8 mouse cellular contexts compared by ENCODE assay signal in the genomic region with DNA sequence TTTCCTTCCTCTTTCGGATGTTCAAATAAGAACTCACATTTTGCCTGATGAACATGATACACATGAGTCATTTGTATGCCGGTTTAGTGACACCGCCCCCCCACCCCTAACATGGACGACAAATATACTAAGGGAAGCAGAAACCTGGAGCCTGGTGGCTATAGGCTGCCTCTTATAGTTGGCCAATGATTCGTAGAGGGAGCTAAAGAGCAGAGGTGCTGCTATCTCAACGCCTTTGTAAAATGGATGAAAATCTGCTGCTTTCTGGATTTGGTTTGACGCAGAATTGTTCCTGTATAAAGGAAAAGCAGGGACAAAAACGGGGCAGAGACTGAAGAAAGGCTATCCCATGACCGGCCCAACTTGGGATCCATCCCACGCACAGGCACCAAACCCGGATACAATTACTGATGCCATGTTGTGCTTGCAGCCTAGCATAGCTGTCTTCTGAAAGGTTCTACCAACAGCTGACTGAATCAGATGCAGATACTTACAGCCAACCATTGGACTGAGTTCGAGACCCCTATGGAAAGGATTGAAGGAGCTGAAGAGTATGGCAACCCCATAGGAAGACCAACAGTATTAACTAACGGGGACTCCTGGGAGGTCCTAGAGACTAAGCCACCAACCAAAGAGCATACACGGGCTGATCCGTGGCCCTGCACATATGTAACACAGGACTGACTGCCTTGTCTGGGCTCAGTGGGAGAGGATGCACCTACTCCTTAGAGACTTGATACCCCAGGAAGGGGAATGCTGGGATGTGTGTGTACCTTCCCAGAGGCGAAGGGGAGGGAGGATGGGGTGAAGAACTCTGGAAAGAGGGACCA. TPM values are rescaled to one million over a fixed set of nuclear protein-coding genes. Genes with fewer than 3 reads are reported as not detected.
A peak's percentile ranks its signal among the peaks of the same experiment; 100 is the strongest.
DNase-seq lines count a peak whose midpoint lies in the region; ATAC-seq lines count a peak whose summit lies in the region.

No protein-coding gene starts in this region.

- no peaks in the 10 kb centered on the region for H3K36me3 ChIP-seq in embryonic facial prominence, embryonic 14.5 days (ENCODE audit: control insufficient read depth, insufficient read depth, low read length)
- H3K36me3 ChIP-seq in hindbrain, embryonic 12.5 days, result no peaks in the 10 kb centered on the region
- no peaks in the 10 kb centered on the region for H3K36me3 ChIP-seq in liver, embryonic 11.5 days (ENCODE audit: control insufficient read depth, insufficient read depth, low read length)
- H3K36me3 ChIP-seq in midbrain, embryonic 16.5 days (ENCODE audit: control insufficient read depth, insufficient read depth, low read length), result no peaks in the 10 kb centered on the region

- peak overlapping the region; percentile 67 for H3K4me3 ChIP-seq in embryonic facial prominence, embryonic 14.5 days (ENCODE audit: low read depth, low read length)
- H3K4me3 ChIP-seq in hindbrain, embryonic 12.5 days, result peak overlapping the region; percentile 58
- H3K4me3 ChIP-seq in liver, embryonic 11.5 days (ENCODE audit: low read depth, low read length), result peak overlapping the region; percentile 69
- peak overlapping the region; percentile 75 for H3K4me3 ChIP-seq in midbrain, embryonic 16.5 days (ENCODE audit: low read depth, low read length)

- peak overlapping the region; percentile 81 for H3K4me2 ChIP-seq in embryonic facial prominence, embryonic 14.5 days (ENCODE audit: low read depth, low read length)
- peak overlapping the region; percentile 62 for H3K4me2 ChIP-seq in hindbrain, embryonic 12.5 days (replicated peaks)
- H3K4me2 ChIP-seq in liver, embryonic 11.5 days, result peak overlapping the region; percentile 69
- peak overlapping the region; percentile 59 for H3K4me2 ChIP-seq in midbrain, embryonic 16.5 days (ENCODE audit: low read length)

- H3K9ac ChIP-seq in embryonic facial prominence, embryonic 14.5 days (ENCODE audit: low read depth, low read length), result peak overlapping the region; percentile 77
- 0 out of 2 replicates have a peak overlapping the region, but pooled peaks have one; percentile 63 for H3K9ac ChIP-seq in hindbrain, embryonic 12.5 days
- H3K9ac ChIP-seq in liver, embryonic 11.5 days (ENCODE audit: low read depth, low read length), result peak overlapping the region; percentile 80
- peak overlapping the region; percentile 47 for H3K9ac ChIP-seq in midbrain, embryonic 16.5 days (ENCODE audit: low read depth, low read length)

- peak overlapping the region; percentile 100 for H3K27ac ChIP-seq in embryonic facial prominence, embryonic 14.5 days (replicated peaks; ENCODE audit: low read depth, low read length)
- H3K27ac ChIP-seq in hindbrain, embryonic 12.5 days, result peak overlapping the region; percentile 98
- H3K27ac ChIP-seq in liver, embryonic 11.5 days (ENCODE audit: low read depth, low read length), result peak overlapping the region; percentile 100
- H3K27ac ChIP-seq in midbrain, embryonic 16.5 days (ENCODE audit: low read length), result peak overlapping the region; percentile 97

- ATAC-seq in embryonic facial prominence, embryonic 14.5 days (ENCODE audit: low read depth), result peak; percentile 38
- peak; percentile 35; the same call in 1 of the 2 replicates for ATAC-seq in hindbrain, embryonic 12.5 days (ENCODE audit: low FRiP score)
- ATAC-seq in liver, embryonic 11.5 days (replicated peaks; ENCODE audit: low FRiP score), result peak; percentile 56
- peak; percentile 19; the same call in 1 of the 2 replicates for ATAC-seq in midbrain, embryonic 16.5 days

- 24% methylated on average over 16 of the region's 16 CpGs for WGBS in embryonic facial prominence, embryonic 14.5 days
- WGBS in hindbrain, embryonic 12.5 days, result 26% methylated on average over 16 of the region's 16 CpGs
- 28% methylated on average over 16 of the region's 16 CpGs for WGBS in liver, embryonic 11.5 days
- 22% methylated on average over 16 of the region's 16 CpGs for WGBS in midbrain, embryonic 16.5 days

- no peaks in the 10 kb centered on the region for H3K27me3 ChIP-seq in embryonic facial prominence, embryonic 14.5 days (replicated peaks; ENCODE audit: control insufficient read depth, insufficient read depth, low read length)
- no peaks in the 10 kb centered on the region for H3K27me3 ChIP-seq in hindbrain, embryonic 12.5 days
- H3K27me3 ChIP-seq in liver, embryonic 11.5 days (replicated peaks; ENCODE audit: control insufficient read depth, insufficient read depth, low read length), result no peaks in the 10 kb centered on the region
- H3K27me3 ChIP-seq in midbrain, embryonic 16.5 days (ENCODE audit: control insufficient read depth, insufficient read depth, low read depth, low read length), result no peaks in the 10 kb centered on the region

- H3K4me1 ChIP-seq in embryonic facial prominence, embryonic 14.5 days (ENCODE audit: control insufficient read depth, insufficient read depth, low read length), result 0 out of 2 replicates have a peak, but pooled peaks cover 4% of the 10 kb centered on the region
- H3K4me1 ChIP-seq in hindbrain, embryonic 12.5 days, result peaks cover 3% of the 10 kb centered on the region; the same call in 1 of the 2 replicates
- peaks cover 6% of the 10 kb centered on the region; the same call in 1 of the 2 replicates for H3K4me1 ChIP-seq in liver, embryonic 11.5 days (replicated peaks; ENCODE audit: control insufficient read depth, insufficient read depth, low read length)
- H3K4me1 ChIP-seq in midbrain, embryonic 16.5 days (ENCODE audit: control insufficient read depth, insufficient read depth, low read length), result peaks cover 8% of the 10 kb centered on the region

- DNase-seq in adrenal gland, adult (ENCODE audit: inconsistent age in 2 of 2, low spot score in 1 of 2), result peak; percentile 47 to 82
- DNase-seq in adrenal gland, adult 18-20 months (ENCODE audit: low spot score in 2 of 2), result no peak
- DNase-seq in T-cell, adult 2 months (ENCODE audit: low spot score), result peak; percentile 78
- DNase-seq in embryonic facial prominence, embryonic 14.5 days (ENCODE audit: low spot score), result peak; percentile 89
- no peak for DNase-seq in liver, embryonic 11.5 days (ENCODE audit: low spot score)
- DNase-seq in thymus, postnatal 0 days (ENCODE audit: low spot score), result peak; percentile 80

- H3K9me3 ChIP-seq in embryonic facial prominence, embryonic 14.5 days (ENCODE audit: control insufficient read depth, low read length), result no peaks in the 10 kb centered on the region
- H3K9me3 ChIP-seq in hindbrain, embryonic 12.5 days (replicated peaks), result no peaks in the 10 kb centered on the region
- no peaks in the 10 kb centered on the region for H3K9me3 ChIP-seq in liver, embryonic 11.5 days (ENCODE audit: control insufficient read depth, low read length)
- H3K9me3 ChIP-seq in midbrain, embryonic 16.5 days (replicated peaks; ENCODE audit: control insufficient read depth, low read length, poor library complexity, severe bottlenecking), result no peaks in the 10 kb centered on the region

RNA-seq across cellular contexts. Expression of a gene that starts 7.7 kb away (rescaled TPM):
- total RNA-seq in adrenal gland, adult 18-20 months (2021), result 10 to 100 TPM; 17.1 TPM
- 9.0 and 9.7 TPM in 2 replicates for polyA plus RNA-seq in embryonic facial prominence, embryonic 14.5 days (2014; fragmentation: Nextera tagmentation; extraction: Ambion mirVana)
- 6.1 and 6.9 TPM in 2 replicates for polyA plus RNA-seq in hindbrain, embryonic 12.5 days (2016; fragmentation: Nextera tagmentation; extraction: Ambion mirVana)
- 3.8 and 4.0 TPM in 2 replicates for polyA plus RNA-seq in liver, embryonic 11.5 days (2014; fragmentation: Nextera tagmentation; extraction: Ambion mirVana)
- polyA plus RNA-seq in midbrain, embryonic 16.5 days (2015; fragmentation: Nextera tagmentation; extraction: Ambion mirVana), result 8.4 and 9.4 TPM in 2 replicates
- polyA plus RNA-seq in thymus, postnatal 0 days (2015; fragmentation: Nextera tagmentation; extraction: Ambion mirVana), result 3.0 and 3.2 TPM in 2 replicates

RNA-seq across cellular contexts. Expression of a gene that starts 10.5 kb away (rescaled TPM):
- 10 to 100 TPM in 1 of 2 experiments, 1 to 10 TPM in 1; 8.1 to 10.3 TPM for total RNA-seq in adrenal gland, adult 18-20 months (2021)
- polyA plus RNA-seq in embryonic facial prominence, embryonic 14.5 days (2014; fragmentation: Nextera tagmentation; extraction: Ambion mirVana), result 23.9 and 32.0 TPM in 2 replicates
- polyA plus RNA-seq in hindbrain, embryonic 12.5 days (2016; fragmentation: Nextera tagmentation; extraction: Ambion mirVana), result 24.7 and 25.3 TPM in 2 replicates
- polyA plus RNA-seq in liver, embryonic 11.5 days (2014; fragmentation: Nextera tagmentation; extraction: Ambion mirVana), result 59.4 and 66.8 TPM in 2 replicates
- 44.3 and 52.5 TPM in 2 replicates for polyA plus RNA-seq in midbrain, embryonic 16.5 days (2015; fragmentation: Nextera tagmentation; extraction: Ambion mirVana)
- 12.8 and 13.0 TPM in 2 replicates for polyA plus RNA-seq in thymus, postnatal 0 days (2015; fragmentation: Nextera tagmentation; extraction: Ambion mirVana)

RNA-seq across cellular contexts. Expression of a gene that starts 44.0 kb away (rescaled TPM):
- 1 to 10 TPM; 2.4 to 5.5 TPM for total RNA-seq in adrenal gland, adult 18-20 months (2021)
- polyA plus RNA-seq in embryonic facial prominence, embryonic 14.5 days (2014; fragmentation: Nextera tagmentation; extraction: Ambion mirVana), result 4.8 and 5.1 TPM in 2 replicates
- 2.0 and 2.2 TPM in 2 replicates for polyA plus RNA-seq in hindbrain, embryonic 12.5 days (2016; fragmentation: Nextera tagmentation; extraction: Ambion mirVana)
- 2.7 and 3.5 TPM in 2 replicates for polyA plus RNA-seq in liver, embryonic 11.5 days (2014; fragmentation: Nextera tagmentation; extraction: Ambion mirVana)
- 1.1 and 1.4 TPM in 2 replicates for polyA plus RNA-seq in midbrain, embryonic 16.5 days (2015; fragmentation: Nextera tagmentation; extraction: Ambion mirVana)
- polyA plus RNA-seq in thymus, postnatal 0 days (2015; fragmentation: Nextera tagmentation; extraction: Ambion mirVana), result 1.9 and 2.2 TPM in 2 replicates

Comparison
In these comparisons a context has a peak if more than half of its experiments do, and no peak if none do; other contexts are left out.
1. DNase-seq: peak in adrenal gland, adult (2 of 2), T-cell, adult 2 months (single experiment), embryonic facial prominence, embryonic 14.5 days (single experiment) and thymus, postnatal 0 days (single experiment); none in adrenal gland, adult 18-20 months (0 of 2) and liver, embryonic 11.5 days (single experiment).
2. Peak in every context shown above with its lines, with median percentiles within 50 percentile points of each other: ATAC-seq, H3K27ac ChIP-seq, H3K4me2 ChIP-seq, H3K4me3 ChIP-seq and H3K9ac ChIP-seq.